Mouse (Mus musculus) adrenal gland, postnatal 36 days (tissue): ENCODE data around the gene Brd4. TPM values are rescaled to one million over a fixed set of nuclear protein-coding genes. Genes with fewer than 3 reads are reported as not detected.
"Not testable (repeated sequence)": the region's sequence is repeated elsewhere in the genome, so short reads cannot be mapped to it uniquely, and the experiment has no call there.

Source experiments
- DNase-seq, 2 experiments: peaks; one replicate each; pipeline ENCODE4 v3.0.0; 2021; ENCODE audit warnings: mixed read lengths in 1 of 2
- total RNA-seq, 2 experiments: library from RNA; stranded (reverse); gene quantifications; 2 replicates each; pipeline ENCODE4 v1.2.3; 2021

Gene Brd4
- total RNA-seq, 2 experiments from 2014 or later, result 90.3 to 112 TPM

DNA sequence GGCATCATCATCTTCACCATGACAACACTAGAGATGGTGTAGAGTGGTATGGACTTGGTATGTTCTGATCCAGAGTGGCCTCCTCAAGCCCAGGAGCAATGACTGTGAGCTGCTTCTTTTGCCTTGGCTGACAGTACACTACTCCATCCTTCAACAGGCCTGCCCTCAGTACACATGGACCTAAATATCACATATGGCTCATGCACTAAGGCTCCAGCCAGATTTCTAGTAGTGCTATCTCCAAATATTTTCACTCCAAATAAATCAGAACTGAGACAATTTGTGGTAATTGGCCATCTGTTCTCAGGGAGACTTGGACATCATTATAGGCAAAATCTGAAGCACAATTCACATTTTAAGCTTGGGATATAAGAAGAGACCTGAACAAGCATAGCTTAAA is 51.3 kb downstream of the Brd4 start:
- DNase-seq, result no peak

DNA sequence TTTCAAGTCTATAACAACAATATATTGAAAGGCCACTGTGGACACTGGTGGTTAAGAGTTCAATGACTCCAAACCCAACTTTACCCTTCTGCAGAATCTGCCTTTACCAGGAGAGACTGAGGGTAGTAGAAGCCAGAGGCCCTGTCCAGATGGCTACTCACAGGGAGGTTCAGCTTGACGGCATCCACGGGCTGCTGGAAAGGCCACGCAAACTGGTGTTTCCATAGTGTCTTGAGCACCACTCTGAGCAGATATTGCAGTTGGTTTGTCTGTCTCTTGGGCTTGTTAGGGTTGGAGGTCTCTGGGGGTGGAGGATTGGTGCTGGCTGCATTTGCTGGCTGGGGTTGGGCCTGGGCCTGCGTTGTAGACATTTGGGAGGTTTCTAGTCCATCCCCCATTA is 55.3 kb downstream of the Brd4 start:
- no peak for DNase-seq

DNA sequence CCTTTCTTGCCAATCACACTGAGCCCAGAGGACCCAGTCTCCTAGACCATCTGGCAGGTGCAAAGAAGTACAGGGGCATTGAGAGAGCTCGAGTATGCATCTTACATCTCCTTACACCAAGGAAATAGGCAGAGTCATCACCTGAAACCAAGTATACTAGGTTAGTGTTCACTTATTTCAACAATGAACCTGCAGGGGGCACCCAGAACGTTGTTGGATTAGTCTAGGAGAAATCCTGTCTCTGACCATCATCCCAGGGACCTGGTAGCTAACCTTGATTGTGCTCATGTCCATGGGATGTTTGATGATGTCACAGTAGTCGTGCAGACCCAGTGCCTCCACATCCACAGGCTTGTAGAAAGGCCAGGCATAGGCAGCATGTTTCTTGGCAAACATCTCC is 63.6 kb downstream of the Brd4 start:
- DNase-seq, result no peak

DNA sequence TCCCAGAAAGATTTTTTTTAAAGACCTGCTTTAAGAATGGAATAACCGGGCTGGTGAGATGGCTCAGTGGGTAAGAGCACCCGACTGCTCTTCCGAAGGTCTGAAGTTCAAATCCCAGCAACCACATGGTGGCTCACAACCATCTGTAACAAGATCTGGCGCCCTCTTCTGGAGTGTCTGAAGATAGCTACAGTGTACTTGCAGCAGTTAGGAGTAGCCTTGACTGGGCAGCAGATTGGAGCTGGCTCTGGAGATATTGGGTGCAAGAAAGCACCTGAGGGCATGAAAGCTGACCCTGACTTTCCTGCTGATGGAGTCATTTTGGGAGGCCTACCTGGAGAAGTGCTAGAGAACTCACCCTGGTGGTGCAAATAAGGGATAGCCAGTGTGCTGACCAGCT is 68.9 kb downstream of the Brd4 start:
- DNase-seq, result not testable (repeated sequence)

DNA sequence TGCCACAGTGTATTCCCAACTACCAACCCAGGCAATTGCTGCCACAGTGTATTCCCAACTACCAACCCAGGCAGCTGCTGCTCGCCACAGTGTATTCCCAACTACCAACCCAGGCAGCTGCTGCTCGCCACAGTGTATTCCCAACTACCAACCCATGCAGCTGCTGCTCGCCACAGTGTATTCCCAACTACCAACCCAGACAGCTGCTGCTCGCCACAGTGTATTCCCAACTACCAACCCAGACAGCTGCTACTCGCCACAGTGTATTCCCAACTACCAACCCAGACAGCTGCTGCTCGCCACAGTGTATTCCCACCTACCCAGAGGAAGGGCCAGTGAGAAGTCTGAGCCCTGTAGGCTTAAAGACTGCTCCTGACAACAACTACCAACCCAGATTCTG is 73.0 kb downstream of the Brd4 start:
- DNase-seq, result not testable (repeated sequence)

DNA sequence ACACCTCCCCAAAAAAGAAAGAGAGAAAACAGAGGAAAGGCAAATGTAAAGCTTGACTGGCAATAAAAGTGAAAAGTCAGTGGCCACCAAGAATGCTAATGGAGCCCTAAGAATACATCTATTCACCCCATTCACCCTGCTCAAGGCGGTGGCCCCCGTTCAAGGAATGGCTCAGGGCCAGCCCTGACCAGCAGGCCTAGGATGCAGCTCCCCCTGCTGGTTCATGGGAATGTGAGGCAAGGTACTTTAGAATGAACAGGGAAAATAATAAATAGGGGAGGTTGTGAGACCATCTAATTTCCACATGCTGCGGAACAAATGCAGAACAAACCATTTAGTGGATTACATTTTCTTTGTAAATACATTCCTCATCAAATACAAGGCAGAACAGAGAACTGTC is 74.8 kb downstream of the Brd4 start:
- DNase-seq, result peak; percentile 63 to 81

DNA sequence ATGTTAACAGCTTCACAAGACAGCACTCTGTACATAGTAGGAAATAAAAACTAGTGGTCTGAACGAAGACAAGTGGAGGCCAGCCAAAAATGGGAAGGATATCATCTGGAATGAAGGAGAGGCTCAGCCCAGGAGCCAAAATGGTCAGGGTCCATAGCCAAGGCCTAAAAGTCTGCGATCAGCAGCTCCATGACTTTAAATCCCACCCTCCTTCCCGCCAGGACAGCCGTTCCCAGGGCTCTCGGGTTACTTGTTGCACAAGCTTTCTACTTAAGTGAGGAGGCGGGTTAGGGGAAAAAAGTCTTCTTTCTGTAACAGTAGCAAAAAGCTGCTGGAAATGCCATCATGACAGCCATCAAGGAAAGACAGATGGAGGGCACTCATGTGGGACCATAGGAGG is 75.4 kb downstream of the Brd4 start:
- DNase-seq, result no peak

DNA sequence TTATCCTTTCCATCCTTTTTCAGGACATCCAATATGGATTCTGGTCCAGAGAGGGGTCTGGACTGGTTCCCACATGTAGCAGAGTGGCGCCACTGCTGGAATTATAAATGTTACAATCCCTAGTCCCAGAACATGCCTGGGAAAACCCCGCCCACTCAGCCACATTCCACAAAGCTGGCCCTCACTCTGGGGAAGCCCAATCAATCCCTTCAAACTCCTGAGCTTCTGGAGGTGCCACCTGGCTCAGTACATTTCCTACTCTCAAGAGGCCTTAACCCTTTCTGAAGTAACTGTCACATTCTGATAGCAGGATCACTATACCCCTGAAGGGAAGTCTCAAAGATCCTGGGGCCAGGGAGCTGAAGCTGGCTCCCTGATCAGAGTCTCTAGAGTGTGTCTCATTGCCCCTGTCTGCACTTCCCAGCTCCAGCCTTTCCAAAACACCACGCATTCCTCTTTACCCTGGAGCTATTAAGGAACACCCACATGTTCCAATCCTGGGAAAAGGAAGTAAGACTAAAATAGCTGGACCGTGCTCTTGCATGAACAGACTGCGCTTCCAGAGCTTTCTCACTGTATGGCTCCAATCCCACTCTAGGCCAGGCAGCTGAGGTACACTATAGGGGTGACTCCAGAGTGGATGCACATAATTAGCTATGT is 76.8 kb downstream of the Brd4 start:
- no peak for DNase-seq

DNA sequence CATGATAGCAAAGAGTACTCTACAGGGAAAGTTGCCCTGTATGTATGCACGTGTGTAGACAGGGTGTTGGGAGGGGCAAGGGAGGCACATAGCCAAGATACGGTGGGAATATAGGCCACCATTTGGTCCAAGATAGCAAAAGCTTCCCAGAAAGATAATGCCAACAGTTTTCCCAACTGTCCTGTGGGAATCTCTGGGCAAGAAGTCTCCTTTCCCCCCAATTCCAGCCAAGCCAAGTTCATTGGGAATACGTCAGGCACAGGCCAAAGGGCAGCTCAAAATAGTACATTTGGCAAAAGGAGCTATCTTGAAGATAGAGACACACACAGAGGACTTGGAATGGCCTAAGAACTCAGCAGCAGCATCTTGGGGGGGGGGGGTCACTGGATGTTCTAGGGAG is 79.2 kb downstream of the Brd4 start:
- DNase-seq, result no peak

DNA sequence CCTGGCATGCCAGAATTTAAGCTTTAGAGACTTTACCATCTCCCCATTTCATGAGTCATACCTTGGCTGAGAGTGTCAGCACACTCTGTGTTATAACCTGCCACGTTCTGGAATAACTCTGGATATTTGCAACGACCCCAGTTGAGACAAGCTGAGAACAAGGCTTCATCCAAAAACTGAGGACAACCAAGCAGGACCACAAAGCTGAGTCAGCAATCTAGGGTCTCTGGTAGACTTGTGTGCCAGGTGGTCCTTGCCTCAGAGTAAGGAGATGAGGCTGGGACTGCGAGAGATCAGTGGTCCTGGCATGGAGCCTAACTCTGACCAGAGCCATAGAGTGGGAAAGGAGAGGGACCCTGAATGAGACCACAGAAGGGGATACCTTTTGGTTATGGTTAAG is 81.5 kb downstream of the Brd4 start:
- no peak for DNase-seq

DNA sequence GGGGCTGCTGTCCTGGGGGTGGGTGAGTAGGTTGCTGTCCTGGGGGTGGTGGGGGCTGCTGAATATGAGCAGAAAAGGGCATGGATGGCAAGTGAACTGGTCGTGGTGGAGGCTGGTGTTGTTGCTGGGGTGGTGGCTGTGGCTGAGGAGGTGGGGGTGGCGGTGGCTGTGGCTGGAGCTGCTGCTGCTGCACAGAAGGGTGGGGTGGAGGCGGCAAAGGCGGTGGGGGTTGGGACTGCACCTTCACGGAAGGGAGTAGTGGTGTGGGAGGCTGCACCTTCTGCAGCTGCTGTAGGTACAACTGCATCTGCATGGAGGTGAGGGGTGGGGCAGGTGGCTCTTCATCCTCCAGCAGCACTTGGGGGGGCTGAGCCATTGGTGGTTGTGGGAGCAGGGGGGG is 83.4 kb downstream of the Brd4 start:
- no peak for DNase-seq

DNA sequence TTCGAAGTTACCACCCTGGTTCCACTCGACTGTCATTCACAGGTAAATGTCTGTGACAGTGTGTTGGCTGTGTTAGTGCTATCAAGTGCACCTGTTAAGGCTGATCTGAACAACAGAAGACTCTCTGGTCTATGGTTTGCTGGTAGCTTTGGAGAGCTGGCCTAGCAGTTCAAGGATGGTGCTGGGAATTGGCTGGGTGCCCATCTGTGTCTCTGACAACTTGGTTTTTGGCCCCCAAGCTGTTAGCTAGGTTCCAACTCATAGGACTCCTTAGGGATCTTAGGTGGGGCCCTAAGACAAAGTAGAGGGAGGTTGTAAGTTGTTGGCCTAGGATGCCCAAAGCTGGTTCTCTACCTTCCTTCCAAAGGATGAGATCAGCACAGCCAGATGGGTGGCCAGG is 84.7 kb downstream of the Brd4 start:
- peak; percentile 53 to 55 for DNase-seq

DNA sequence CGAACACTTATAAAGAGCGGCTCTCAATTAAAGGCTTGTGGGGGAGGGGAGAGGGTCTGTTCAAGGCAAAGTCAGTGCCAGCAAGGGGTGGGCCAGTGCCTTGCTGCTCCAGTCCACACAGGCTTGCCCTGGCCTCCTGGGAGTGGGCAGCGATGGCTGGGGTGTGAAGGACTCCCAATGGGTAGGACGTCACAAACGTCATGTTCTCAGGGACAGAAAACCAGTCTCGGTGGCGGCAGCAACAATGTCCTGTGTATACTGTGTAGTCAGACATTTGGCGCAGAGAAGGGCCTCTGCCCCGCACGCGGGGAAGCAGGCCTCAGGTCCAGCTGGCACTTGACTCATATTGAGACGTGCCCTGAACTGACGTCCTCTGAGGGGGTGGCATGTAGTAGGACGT is 87.4 kb downstream of the Brd4 start:
- no peak for DNase-seq

DNA sequence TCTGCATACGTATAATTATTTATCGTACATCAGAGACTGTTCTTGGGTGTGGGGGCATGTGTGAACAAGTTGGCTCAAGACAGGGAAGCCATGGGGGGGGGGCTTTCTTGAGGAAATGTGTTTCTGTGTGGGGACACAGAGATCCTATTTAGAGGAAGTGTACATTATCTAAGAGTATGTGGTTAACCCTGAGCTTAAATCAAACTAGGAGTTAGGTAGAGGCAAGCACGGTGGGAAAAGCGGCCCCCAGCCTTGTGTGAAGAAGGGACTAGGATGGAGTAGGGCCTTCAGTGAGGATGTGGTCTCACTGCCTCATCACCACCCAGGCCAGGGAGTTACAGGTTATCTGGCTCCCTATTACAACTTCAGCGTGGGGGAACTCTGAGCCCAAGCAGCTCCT is 88.8 kb downstream of the Brd4 start:
- DNase-seq, result no peak

DNA sequence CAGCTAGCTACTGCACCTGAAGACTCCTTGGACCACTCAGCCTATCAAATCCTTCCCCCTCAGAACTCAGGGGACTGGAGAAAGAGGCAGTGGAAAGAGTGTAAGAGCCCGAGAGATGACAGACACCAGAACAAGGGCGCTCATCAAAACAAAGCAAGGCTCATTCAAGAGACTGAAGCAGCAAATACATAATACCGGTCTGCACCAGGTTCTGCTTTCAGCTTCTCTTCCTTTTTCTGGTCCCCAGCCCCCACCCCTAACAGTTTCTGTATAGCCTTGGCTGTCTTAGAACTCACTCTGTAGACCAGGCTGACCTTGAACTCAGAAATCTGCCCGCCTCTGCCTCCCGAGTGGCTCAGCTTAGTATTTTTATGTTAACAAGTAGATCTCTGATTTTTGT is 91.5 kb downstream of the Brd4 start:
- no peak for DNase-seq

DNA sequence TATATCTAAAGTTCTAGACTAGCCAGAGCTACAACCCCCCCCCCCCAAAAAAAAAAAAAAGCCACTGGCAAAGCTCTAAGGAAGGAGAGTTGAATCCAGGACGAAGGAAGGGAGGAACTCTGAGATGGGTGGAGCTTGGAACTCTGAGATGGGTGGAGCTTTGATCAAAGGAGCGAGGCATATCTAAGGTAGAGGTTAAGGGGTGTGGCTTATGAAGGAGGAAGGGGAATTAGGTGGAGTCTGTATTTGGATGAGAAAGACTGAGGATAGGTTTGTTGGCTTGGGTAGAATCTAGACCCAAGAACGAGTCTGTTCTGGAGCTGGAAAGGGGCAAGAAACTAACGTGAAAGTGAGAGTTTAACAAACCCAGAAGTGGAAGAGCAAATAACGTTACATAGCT is 94.7 kb downstream of the Brd4 start:
- no peak for DNase-seq

DNA sequence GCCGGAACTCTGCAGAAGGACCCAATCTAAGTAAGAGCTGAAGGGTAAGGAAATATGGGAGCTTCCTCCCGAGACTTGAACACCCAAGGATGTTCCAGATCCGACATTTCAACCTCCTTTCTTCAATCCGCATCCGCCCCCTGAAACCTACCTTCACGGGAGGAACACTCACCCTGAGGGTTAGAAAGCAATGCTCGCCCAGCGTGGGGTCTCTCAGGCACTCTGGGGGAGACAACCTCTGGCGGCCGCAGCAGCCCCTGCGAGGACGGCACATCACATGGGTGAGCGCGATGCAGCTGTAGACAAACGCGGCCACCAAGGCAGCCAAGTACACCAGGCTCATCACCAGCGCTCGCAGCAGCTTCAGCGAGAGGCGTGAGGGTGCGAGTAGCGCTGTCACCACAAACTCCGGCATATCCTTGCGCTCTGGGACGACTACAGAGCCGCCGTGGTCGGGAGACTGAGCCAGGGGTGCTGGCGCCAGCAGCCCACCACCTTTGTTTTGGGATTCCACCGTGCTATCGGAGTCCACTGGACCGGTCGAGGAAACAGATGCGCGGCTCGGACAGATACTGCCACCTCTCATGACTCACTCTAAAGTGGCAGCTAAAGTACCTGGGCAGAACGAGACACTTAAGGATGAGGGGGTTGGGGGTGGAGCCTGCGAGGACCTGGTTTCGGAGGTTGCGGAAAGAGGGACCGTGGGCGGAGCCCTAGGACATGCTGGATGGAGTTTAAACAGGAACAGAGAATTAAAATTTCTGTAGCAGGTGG is 95.5 kb downstream of the Brd4 start, which contains the start of gene Ephx3:
Ephx3 (minus strand) TSS at position 687 of the 774 bp plus-strand sequence.
- DNase-seq, result no peak

DNA sequence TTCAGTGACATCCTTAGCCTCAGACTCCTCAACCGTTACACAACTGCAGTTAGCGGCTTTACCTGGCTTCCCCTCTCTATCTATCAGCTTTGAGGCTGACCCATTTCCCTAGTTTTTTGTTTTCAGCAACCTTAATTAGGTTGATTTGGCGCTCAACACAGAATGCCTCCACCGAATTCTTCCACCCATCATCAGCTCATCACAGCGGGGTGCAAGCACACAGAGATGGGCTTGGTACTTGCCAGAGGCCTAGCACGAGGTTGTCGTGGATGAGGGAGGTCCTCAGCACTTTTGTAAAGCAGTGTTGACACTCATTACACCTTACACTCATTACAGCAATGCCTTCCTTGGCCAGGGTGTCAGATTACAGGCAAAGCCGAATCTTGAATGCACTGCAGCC is 101.5 kb downstream of the Brd4 start:
- no peak for DNase-seq

DNA sequence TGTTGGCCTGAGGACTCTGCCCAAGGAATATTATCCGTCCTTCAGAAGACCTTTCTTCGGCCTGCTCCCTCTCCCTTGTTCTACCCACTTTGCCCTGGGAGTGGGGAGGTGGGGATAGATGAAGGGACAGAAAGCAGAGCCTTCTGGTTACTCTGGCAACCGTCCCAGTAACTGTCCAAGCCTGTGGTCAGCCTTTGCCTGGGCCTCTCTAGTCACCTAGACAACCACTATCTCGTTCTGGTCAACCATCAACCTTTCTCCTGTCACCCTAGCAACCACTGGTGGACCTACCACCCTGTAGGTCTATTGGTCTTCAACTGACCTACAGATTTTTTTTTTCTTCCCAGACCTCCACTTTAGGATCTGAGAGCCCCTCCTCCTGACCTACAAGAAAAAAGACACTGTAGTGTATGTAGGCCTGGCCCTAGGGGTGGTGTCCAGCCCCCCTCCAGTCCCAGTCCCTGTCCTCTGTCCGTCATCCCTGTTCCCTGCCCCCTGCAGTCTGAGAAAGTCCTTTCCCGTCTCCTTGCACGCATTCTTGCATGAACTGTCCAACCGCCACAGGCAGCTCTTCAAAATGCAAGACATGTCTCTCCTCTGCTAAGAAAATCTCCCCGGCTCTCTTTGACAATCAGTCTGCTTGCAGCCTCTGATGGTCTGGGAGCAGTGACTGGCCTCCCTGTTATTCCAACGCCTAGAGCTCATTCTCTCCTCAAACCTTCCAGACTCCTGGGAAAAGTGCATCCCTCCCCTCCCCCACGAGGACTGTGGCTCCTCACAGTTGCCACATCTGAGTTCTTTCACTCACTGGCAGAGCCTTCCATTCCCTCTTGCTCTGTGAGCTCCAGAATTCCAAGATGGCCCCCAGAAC is 104.7 kb downstream of the Brd4 start:
- DNase-seq, result no peak

DNA sequence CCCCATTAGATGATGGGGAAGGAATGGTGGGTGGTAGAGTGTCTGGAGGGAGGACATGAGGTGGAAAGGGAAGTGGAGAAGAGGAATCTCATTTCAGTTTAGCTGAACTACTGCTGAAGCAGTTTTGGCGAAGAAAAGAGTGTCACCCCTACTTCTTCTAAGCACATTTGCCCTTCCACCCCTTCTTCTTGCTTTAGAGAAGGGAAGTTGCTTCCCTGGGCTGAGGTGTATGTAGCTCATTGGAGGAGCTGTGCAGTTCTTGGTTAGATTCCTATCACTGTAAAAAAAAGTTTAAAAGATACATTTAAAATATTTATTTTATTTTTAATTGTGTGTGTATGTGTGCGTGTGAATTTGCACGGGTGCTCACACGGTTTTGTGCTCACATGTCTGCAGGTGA is 107.6 kb downstream of the Brd4 start:
- DNase-seq, result no peak

DNA sequence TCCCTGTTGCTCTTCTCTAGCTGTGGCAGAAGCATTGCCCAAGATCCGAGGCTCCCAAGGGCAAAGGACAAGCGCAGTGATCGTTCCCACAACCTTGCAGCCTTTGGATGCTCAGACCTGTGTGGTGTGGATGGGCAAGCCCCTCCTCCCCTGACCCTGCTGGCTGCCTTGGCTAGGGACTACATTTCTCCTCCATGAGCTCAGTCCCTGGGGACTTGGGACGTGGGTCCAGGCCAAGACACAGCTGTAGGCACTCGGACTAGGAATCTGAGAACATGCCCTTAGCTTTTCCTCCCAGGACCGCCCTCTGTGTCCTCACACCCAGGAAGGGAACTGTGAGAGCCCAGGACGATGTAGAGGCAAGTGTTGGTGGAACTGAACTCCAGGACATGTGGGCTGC is 111.4 kb downstream of the Brd4 start:
- peak; percentile 28 to 49 for DNase-seq

DNA sequence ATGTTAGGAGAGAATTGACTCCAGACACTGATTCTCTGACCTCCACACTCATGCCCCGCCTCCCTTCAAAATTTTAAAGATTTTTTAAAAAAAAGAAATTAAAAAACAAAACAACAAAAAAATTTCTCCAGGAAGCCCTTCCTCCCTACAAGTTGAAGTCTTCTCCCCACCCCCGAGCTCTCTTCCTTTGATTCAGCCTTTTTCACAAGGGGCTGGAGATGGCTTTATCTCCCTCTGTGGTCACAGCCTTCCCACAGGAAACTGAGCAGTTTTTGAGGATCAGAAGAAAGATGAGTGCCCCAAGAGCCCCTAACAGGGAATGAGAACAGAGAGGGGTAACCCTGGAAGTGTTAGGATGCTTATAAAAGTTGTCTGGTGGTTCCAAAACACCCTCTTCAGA is 112.0 kb downstream of the Brd4 start:
- no peak for DNase-seq
